ENCODE assay signal across 11 mouse cellular contexts in the genomic region with DNA sequence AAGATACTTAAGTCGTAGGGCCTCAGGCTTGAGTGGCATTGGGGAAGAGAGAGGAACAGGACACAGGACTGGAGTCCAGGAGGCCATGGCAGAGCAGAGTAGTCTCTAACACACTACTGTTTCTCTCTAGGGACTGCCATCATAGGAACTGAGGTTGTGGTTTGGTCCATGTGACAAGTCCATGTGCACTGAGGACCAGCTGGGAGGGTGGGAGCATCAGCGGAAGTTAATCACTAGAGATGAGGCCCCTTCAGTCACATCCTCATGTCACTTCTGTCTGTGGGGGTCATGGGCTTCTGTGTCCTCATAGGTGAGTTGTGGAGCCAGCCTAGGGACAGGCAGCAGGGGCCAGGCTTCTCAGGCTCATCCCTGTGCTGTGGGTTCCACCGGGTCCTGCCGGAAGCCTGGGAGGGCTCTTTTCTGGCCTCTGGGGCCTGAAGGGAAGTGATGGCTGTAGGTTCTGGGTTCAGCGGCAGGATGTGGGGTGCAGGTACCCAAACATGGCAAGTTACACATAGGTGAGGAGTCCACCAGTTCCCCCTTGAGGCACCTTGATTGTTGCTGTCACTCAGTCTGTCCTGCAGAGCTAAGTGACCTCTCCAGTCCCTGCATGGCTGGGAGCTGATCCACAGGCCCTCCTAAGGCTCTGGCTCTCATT. TPM values are rescaled to one million over a fixed set of nuclear protein-coding genes. Genes with fewer than 3 reads are reported as not detected.
DNase-seq lines count a peak whose midpoint lies in the region; ATAC-seq lines count a peak whose summit lies in the region.
"Had no signal": no experiment of that assay in that cellular context is flagged by ENCODE, and none has a peak within 500 bp of the region (broad histone marks: within the 10 kb centered on the region; RNA-seq: fewer than 3 reads in every experiment).

No protein-coding gene starts in this region.

- intact Hi-C loops in heart, postnatal 14 days (cut with DNase I): no loop called here

- H3K36me3 ChIP-seq in heart, embryonic 15.5 days: peaks cover 30% of the 10 kb centered on the region
- H3K36me3 ChIP-seq in liver, embryonic 15.5 days (replicated peaks): peaks cover 74% of the 10 kb centered on the region

- H3K9me3 ChIP-seq in heart, embryonic 15.5 days (replicated peaks): no peaks in the 10 kb centered on the region
- H3K9me3 ChIP-seq in liver, embryonic 15.5 days (replicated peaks): no peaks in the 10 kb centered on the region

- peaks cover 70% of the 10 kb centered on the region for H3K4me1 ChIP-seq in heart, embryonic 15.5 days (replicated peaks)
- peaks cover 85% of the 10 kb centered on the region for H3K4me1 ChIP-seq in liver, embryonic 15.5 days (replicated peaks)

- 71% methylated on average over 5 of the region's 5 CpGs for WGBS in heart, embryonic 15.5 days
- WGBS in liver, embryonic 15.5 days (ENCODE audit: insufficient replicate concordance): 49% methylated on average over 5 of the region's 5 CpGs

- no peak overlapping the region for H3K4me3 ChIP-seq in heart, embryonic 15.5 days
- H3K4me3 ChIP-seq in liver, embryonic 15.5 days (replicated peaks): peak overlapping the region; percentile 38
- H3K4me3 ChIP-seq: myocyte had no signal

- H3K9ac ChIP-seq in heart, embryonic 15.5 days: peak overlapping the region; percentile 18; the same call in 1 of the 2 replicates
- peak overlapping the region; percentile 50 for H3K9ac ChIP-seq in liver, embryonic 15.5 days

- no peak for ATAC-seq in heart, embryonic 15.5 days (replicated peaks; ENCODE audit: insufficient number of reproducible peaks, insufficient read depth, low FRiP score, low read depth)
- peak; percentile 64 for ATAC-seq in CD4-positive, CD25-positive, alpha-beta regulatory T cell, adult 4 months
- peak; percentile 46 for ATAC-seq in common myeloid progenitor, adult 5-6 weeks (replicated peaks; ENCODE audit: low read depth, poor library complexity, severe bottlenecking)
- no peak; the same call in 1 of the 2 replicates for ATAC-seq in liver, embryonic 15.5 days (ENCODE audit: insufficient read depth)
- ATAC-seq: Patski had no signal

- H3K27me3 ChIP-seq in heart, embryonic 15.5 days: no peaks in the 10 kb centered on the region
- H3K27me3 ChIP-seq in liver, embryonic 15.5 days: no peaks in the 10 kb centered on the region
- H3K27me3 ChIP-seq: Patski had no signal

- no peak for DNase-seq in heart, postnatal 14 days
- DNase-seq in embryo, embryonic 9.5 days (ENCODE audit: extremely low spot score): no peak
- DNase-seq in frontal cortex, postnatal 10 days (ENCODE audit: low spot score in 2 of 2): no peak
- DNase-seq in lung, postnatal 36 days: no peak
- DNase-seq: gastrocnemius, postnatal 25 days had no signal

- no peak overlapping the region for H3K27ac ChIP-seq in heart, embryonic 15.5 days
- H3K27ac ChIP-seq in liver, embryonic 15.5 days (replicated peaks): peak overlapping the region; percentile 92

- H3K4me2 ChIP-seq in heart, embryonic 15.5 days: no peak overlapping the region
- H3K4me2 ChIP-seq in liver, embryonic 15.5 days: peak overlapping the region; percentile 91

RNA-seq across cellular contexts. Expression of a gene that starts 10.0 kb away (rescaled TPM):
- polyA plus RNA-seq in heart, embryonic 15.5 days (2015; fragmentation: Nextera tagmentation; extraction: Ambion mirVana): 31.5 and 40.0 TPM in 2 replicates
- 10 to 100 TPM; 68.2 to 76.3 TPM for total RNA-seq in heart, postnatal 14 days (2021)
- polyA plus RNA-seq in CD4-positive, CD25-positive, alpha-beta regulatory T cell, adult 4 months (2017; shearing (Covaris generic)): 10 to 100 TPM; 10.4 to 14.7 TPM
- 188 and 242 TPM in 2 replicates for total RNA-seq in common myeloid progenitor, adult 5-6 weeks (2017)
- 26.0 and 27.2 TPM in 2 replicates for polyA plus RNA-seq in liver, embryonic 15.5 days (2015; fragmentation: Nextera tagmentation; extraction: Ambion mirVana)

RNA-seq across cellular contexts. Expression of a gene that starts 10.5 kb away (rescaled TPM):
- 47.7 and 52.9 TPM in 2 replicates for polyA plus RNA-seq in heart, embryonic 15.5 days (2015; fragmentation: Nextera tagmentation; extraction: Ambion mirVana)
- 10 to 100 TPM; 11.6 to 14.5 TPM for total RNA-seq in heart, postnatal 14 days (2021)
- under 1 TPM in 1 of 2 experiments, not detected in 1; 0.47 TPM for polyA plus RNA-seq in CD4-positive, CD25-positive, alpha-beta regulatory T cell, adult 4 months (2017; shearing (Covaris generic))
- total RNA-seq in common myeloid progenitor, adult 5-6 weeks (2017): 2.9 and 3.3 TPM in 2 replicates
- polyA plus RNA-seq in liver, embryonic 15.5 days (2015; fragmentation: Nextera tagmentation; extraction: Ambion mirVana): 112 and 138 TPM in 2 replicates

RNA-seq across cellular contexts. Expression of a gene that starts 20.9 kb away (rescaled TPM):
- 525 and 544 TPM in 2 replicates for polyA plus RNA-seq in heart, embryonic 15.5 days (2015; fragmentation: Nextera tagmentation; extraction: Ambion mirVana)
- total RNA-seq in heart, postnatal 14 days (2021): 100 to 1,000 TPM; 652 to 716 TPM
- 1,000 to 10,000 TPM; 1,622 to 1,794 TPM for polyA plus RNA-seq in CD4-positive, CD25-positive, alpha-beta regulatory T cell, adult 4 months (2017; shearing (Covaris generic))
- total RNA-seq in common myeloid progenitor, adult 5-6 weeks (2017): 3,325 and 3,530 TPM in 2 replicates
- polyA plus RNA-seq in liver, embryonic 15.5 days (2015; fragmentation: Nextera tagmentation; extraction: Ambion mirVana): 501 and 527 TPM in 2 replicates

RNA-seq across cellular contexts. Expression of a gene that starts 22.4 kb away (rescaled TPM):
- polyA plus RNA-seq in heart, embryonic 15.5 days (2015; fragmentation: Nextera tagmentation; extraction: Ambion mirVana): 553 and 586 TPM in 2 replicates
- total RNA-seq in heart, postnatal 14 days (2021): 100 to 1,000 TPM; 728 to 743 TPM
- 100 to 1,000 TPM; 231 to 237 TPM for polyA plus RNA-seq in CD4-positive, CD25-positive, alpha-beta regulatory T cell, adult 4 months (2017; shearing (Covaris generic))
- 101 and 121 TPM in 2 replicates for total RNA-seq in common myeloid progenitor, adult 5-6 weeks (2017)
- polyA plus RNA-seq in liver, embryonic 15.5 days (2015; fragmentation: Nextera tagmentation; extraction: Ambion mirVana): 228 and 236 TPM in 2 replicates

RNA-seq across cellular contexts. Expression of a gene that starts 24.5 kb away (rescaled TPM):
- polyA plus RNA-seq in heart, embryonic 15.5 days (2015; fragmentation: Nextera tagmentation; extraction: Ambion mirVana): 0.96 and 2.1 TPM in 2 replicates
- total RNA-seq in heart, postnatal 14 days (2021): 1 to 10 TPM; 2.3 to 3.6 TPM
- polyA plus RNA-seq in CD4-positive, CD25-positive, alpha-beta regulatory T cell, adult 4 months (2017; shearing (Covaris generic)): under 1 TPM in 1 of 2 experiments, not detected in 1; 0.16 TPM
- total RNA-seq in common myeloid progenitor, adult 5-6 weeks (2017): 0.05 and 0.10 TPM in 2 replicates
- 0.09 and 0.12 TPM in 2 replicates for polyA plus RNA-seq in liver, embryonic 15.5 days (2015; fragmentation: Nextera tagmentation; extraction: Ambion mirVana)

Comparison
In these comparisons a context has a peak if more than half of its experiments do, and no peak if none do; other contexts are left out.
1. ATAC-seq: peak in CD4-positive, CD25-positive, alpha-beta regulatory T cell, adult 4 months (single experiment) and common myeloid progenitor, adult 5-6 weeks (single experiment); none in heart, embryonic 15.5 days (single experiment) and liver, embryonic 15.5 days (single experiment).
2. RNA of a gene that starts 10.5 kb away (polyA plus RNA-seq): 112 to 138 TPM in liver, embryonic 15.5 days and 47.7 to 52.9 TPM in heart, embryonic 15.5 days; 0.47 TPM in CD4-positive, CD25-positive, alpha-beta regulatory T cell, adult 4 months; every median in the first group is over 10 times any median in the second.